Mouse (Mus musculus) A20 (cell line): ENCODE measurements at regions not wholly inside any gene's neighbourhood (a gene's known extent, or its start where the extent isn't known, plus 50 kb on each side); places are given as distances from the start of the nearest gene placed in this dataset.
A peak's percentile ranks its signal among the peaks of the same experiment; 100 is the strongest.

Experiments used
- DNase-seq: peaks from one replicate; pipeline ENCODE4 v3.0.0-alpha.2; 2011; ENCODE audit warnings: low read depth, low spot score

DNA sequence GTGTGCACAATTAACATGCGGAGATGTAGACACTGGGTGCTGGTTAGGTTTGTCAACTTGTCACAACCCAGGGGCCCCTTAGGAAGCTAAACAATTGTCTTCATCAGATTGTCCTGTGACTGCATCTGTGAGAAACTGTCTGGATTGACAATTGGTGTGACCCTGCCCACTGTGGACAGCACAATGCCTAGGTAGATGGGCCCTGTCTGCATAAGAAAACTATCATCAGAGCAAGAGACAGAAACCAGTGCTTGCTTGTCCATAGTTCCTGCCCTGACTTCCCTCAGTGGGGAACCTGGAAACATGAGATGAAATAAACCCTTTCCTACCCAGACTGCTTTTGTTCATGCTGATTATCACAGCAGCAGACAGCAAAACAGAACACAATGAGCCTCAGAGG, 63.5 kb upstream of the Tyw5 start:
- no peak for DNase-seq

DNA sequence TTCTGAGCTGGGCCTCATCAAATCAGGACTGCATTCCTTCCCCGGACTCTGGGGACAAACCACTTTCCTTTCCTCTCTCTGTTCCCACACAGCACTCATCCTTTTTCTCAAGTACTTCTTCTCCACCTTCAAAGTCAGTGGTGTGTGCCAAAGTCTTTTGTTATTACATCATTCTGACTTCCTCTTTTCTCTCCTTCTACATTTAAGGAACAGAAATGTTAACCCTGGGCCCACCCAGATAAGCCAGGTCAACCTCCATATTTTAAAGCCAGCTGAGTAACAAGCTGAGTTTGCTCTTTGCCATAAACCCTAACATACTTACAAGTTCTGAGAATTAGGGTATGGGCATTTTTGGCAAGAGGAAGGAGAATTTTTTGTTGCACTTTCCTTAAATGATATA, 65.3 kb upstream of the Tyw5 start:
- peak; percentile 45 for DNase-seq

GRCm38 (mm10) chr1:57477725-57478124, 70.8 kb upstream of the Tyw5 start:
- DNase-seq: peak; percentile 25

DNA sequence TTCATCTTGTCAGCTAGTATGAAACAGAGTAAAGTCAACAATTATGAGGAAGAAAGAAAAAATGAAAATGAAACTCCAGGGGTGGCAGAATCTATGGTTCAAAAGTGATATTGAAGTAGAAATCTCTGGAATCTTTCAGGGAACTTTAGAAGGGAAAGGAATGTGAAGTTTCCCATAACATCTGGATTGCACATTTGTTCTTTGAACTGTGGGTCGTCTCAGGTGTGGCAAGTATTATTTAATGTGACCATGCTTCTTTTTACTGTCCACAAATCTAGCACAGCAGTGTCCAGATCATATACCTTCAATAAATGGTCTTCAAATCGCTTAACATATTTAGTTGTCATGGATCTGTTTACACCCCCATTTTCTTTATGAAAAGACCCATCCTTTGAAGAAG, 71.2 kb upstream of the Tyw5 start:
- no peak for DNase-seq

DNA sequence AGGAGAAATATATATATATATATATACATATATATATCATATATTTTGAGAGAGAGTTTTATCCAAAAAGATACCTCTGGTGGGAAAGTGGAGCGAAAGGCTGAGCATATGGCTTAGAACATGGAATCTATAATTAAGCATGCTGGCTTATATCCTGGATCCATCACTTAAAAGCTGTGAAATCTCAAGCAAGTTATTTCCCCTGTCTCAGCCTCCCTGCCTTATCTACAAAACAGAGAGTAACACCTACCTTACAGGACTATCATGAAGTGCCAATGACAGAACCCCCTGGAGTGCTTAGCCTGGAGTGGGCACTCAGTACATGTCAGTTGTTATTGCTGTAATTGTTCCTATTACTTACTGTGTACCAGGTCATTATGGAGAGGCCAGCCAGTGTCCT, 71.9 kb upstream of the Tyw5 start:
- no peak for DNase-seq

DNA sequence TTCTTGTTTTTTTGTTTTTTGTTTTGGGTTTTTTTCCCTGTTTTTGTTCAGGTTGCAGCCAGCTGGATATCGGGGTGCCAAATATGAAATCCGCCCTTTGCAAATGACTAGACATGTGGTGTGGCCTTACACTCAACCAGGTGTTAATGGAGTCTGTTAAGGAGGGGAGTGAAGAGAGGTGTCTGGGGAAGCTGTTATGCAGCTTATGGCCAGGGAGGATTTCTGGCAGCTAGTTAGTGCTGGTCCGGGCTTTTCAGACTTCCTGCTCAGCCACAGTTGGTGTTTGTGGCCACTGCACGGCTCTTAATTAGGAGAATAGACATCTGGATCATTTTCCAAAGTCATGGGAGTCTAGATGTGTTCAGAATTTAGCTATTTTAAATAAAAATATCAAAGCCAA, 72.7 kb upstream of the Tyw5 start:
- no peak for DNase-seq

- no peak for DNase-seq
Measured at GRCm38 (mm10) chr1:57489176-57489575, 82.3 kb upstream of the Tyw5 start.

DNA sequence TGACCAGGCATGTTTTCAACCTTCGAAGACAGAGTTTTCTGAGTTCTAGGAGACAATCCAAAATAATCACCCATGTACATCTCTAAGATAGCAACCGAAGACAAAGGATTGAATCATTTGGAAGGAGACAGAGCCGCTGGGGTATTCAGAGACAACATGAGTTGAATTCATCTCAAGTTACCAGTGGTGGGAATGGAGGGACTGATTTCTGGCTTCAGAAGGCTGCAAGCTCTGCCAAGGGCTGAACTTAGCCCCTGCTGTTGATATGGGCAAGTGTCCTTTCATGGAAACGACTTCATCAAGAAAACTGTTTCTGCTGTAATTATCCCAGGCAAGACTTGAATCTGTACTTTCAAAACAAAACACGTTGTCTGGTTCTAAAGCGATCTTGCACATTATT, 82.7 kb upstream of the Tyw5 start:
- DNase-seq: no peak

GRCm38 (mm10) chr1:57490021-57490420, 83.1 kb upstream of the Tyw5 start:
- no peak for DNase-seq

DNA sequence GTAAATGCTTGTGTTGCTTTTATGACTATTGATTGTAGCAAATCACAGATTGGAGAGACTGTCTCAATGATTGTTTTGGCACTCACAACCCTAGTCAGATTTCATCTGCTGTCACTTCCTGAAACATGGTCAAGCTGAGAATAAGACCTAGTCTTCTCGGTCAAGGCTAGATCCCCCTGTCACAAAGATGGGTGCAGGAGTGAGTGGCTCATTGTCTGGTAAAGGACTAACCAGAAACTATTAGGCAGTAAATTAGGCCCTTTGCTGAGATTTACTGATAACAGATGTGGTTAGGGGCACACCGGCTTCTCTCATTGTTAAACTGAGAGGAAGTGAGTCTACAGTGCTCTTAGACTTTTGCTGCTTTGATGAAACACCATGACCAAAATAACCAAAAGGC, 85.8 kb upstream of the Tyw5 start:
- DNase-seq: no peak

DNA sequence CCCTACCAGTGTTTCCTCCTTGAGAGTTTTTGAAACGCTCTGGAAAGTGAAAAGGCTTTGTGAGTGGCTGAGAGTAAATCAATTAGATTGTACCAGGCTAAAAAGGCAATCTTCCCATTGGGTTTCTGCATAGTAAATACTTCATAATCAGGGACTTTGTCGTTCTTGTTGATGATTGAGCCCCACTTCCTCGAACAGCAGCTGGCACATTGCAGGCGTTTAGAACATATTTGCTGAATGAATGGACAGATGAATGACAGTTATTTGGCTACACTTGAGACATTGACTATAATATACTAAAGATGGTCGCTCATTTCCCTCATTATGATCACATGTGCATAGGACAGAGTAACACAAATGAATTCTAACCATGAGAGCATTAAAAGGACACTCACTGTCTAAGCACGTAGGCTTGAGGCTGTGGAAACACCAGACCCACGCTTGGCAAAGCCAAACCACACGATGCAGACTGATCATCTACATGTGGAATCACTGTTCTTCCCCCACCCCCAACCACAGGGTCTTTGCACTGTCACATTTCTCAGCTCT, 90.7 kb upstream of the Tyw5 start:
- no peak for DNase-seq

GRCm38 (mm10) chr1:57510359-57511120, 103.6 kb upstream of the Tyw5 start:
- DNase-seq: no peak

DNA sequence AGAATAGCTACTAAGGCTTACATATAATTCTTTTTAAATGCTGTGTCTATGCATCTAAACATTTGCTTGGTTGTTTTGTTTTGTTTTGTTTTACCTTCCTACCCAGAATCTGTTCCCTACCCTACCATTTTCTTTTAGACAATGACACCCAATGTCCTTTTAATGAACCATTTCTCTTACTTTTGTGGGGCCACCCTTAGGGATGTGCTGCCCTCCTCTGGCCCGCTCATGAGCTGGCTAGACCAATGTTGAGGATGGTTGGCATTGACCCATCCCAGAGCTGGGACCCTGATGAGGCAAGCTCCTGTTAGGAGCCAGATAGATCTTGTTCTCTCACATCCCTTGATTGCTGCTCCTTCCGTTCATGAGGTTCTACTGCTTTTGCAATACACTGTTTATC, 105.0 kb upstream of the Tyw5 start:
- no peak for DNase-seq

DNA sequence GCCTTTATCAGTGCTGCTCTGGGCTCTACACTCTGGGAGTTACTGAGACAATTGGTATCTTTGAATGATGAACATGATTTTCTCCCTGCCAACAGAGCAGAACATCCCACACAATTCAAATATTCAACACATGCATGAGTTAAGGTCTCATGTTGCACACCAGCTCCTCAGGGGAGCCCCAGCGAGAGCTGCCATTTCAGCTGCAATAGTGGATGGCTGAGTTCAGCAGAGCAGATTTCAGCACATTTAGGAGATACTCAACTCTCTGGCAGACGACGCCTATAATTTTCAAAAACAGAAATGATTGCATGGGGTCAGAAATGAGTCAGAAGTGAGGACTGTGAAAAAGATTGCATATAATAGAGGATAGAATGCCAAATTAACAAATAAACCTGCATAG, 105.6 kb upstream of the Tyw5 start:
- no peak for DNase-seq

DNA sequence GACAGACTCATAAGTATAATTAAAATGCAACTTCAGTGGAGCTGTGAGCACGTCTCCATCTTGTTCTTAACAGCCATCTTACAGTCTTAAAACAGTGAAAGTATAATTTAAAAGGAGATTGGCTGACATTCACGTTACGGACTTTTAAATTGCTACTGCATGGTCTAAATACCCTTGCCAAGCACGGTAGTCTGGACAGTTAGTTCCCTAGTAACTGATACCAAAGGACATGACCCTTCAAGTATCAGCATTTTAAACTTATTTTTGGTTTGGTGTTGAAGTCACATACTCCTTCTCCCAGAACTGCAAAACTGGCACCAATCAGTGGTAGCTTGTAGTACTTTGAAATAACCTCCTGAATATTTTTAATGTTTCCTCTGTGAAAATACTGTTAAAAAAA, 119.1 kb upstream of the Tyw5 start:
- DNase-seq: no peak

- no peak for DNase-seq
Measured at GRCm38 (mm10) chr1:57528703-57529102, 121.8 kb upstream of the Tyw5 start.

DNA sequence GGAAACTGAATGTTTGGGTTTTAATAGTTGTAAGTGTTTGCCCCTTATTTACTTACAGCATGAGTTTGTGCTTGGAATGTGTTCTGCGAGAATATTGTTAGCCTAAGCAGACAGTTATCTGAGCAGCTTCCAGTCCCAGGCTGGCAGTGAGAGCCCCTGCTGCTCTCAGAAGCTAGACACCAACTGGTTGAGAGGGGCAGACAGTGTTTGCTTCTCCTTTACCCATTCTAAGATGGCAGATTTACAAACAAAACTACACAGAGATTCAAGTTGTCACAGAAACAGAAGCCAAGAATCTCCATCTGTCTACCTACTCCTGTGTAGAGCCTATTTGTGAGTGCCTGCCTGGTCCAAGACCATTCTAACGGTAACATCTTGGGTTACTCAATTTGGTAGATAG, 122.4 kb upstream of the Tyw5 start:
- no peak for DNase-seq

DNA sequence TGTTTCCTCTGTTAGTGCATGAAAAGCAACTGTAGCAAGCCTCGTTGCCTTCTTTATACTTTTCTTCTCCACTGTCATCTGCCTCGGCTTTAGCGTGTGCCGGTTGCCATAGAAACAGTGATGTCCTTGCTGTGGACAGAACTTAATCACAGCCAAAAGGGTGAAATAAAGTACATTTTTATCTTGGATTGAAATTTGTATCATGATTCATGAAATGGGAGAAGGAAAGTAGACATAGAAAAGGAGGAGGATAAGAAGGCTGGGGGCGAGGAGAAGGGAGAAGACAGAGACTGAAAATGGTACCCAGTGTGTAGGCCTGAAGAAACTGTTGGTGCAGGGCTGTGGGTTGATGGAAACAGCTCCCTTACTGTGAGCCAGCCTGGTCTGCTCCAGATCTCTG, 130.5 kb upstream of the Tyw5 start:
- DNase-seq: no peak

GRCm38 (mm10) chr1:57544684-57545083, 137.8 kb upstream of the Tyw5 start:
- DNase-seq: no peak

DNA sequence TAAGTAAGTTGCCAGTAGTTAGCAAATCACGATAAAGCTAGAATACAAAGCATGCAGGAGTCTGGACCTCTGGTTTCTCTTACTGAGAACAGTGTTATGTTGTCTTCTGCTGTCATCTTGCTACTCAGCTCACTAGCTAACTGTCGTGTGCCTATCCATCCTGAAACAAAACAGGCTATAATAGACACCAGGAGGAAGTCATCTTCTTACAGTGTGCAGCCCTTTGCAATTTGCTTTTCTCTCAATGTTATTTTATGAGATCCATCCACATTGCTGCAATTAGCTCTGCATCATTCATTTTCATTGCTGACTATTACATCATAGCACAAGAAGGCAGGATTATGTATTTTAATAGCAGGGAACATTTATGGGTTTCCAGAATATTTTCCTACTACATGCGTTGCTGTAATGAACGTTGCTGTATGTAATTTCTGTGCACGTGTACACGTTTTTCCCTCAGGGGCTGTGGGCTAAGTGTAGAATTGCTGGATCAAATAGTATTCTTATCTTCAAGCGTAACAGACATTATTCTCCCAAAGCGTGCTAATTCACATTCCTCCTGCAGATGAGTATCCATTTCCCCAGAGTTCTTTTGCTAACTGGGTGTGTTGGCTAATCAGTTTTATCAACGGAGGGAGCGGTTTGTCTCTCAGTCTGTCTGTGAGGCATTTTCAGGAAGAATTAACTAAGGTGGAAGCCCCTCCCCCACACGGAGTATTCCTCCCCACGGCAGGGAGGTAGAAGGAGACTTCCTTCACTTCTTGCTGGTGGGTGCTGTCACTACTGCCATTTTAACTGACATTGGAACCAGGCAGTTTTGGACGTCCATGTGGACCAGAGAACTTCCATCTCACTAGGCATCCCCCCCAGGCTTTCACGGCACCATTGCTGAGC, 139.1 kb upstream of the Tyw5 start:
- no peak for DNase-seq

- no peak for DNase-seq
Measured at GRCm38 (mm10) chr1:57561517-57561916, 154.6 kb upstream of the Tyw5 start.

- no peak for DNase-seq
Measured at GRCm38 (mm10) chr1:57564676-57565075, 157.8 kb upstream of the Tyw5 start.

DNA sequence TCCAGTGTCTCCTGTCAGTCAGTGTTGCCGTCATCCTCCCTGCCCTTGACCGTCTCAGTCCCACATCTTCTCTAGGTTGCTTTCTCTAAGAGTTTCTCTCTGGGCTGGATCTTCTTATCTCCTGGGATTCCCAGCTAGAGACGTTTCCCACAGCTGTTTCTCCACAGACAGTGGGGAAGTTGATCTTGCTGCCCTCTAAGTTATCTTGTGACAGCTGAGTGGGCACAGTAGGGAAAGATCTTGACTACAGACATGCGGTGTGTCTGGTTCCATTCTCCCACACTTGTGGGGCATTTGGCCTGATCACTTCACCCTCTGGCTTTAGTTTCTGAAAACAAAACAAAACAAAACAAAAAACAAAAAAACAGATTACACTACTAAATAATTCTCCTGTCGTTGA, 165.2 kb upstream of the Tyw5 start:
- DNase-seq: no peak
